Mouse (Mus musculus) embryo, embryonic 10 days (tissue): ENCODE data around the gene Prpf40b.
"Not testable (repeated sequence)": the region's sequence is repeated elsewhere in the genome, so short reads cannot be mapped to it uniquely, and the experiment has no call there.

Experiments
- DNase-seq: peaks from one replicate; pipeline ENCODE4 v3.0.0-alpha.2; 2015; ENCODE audit warnings: low spot score

The Prpf40b gene

DNA sequence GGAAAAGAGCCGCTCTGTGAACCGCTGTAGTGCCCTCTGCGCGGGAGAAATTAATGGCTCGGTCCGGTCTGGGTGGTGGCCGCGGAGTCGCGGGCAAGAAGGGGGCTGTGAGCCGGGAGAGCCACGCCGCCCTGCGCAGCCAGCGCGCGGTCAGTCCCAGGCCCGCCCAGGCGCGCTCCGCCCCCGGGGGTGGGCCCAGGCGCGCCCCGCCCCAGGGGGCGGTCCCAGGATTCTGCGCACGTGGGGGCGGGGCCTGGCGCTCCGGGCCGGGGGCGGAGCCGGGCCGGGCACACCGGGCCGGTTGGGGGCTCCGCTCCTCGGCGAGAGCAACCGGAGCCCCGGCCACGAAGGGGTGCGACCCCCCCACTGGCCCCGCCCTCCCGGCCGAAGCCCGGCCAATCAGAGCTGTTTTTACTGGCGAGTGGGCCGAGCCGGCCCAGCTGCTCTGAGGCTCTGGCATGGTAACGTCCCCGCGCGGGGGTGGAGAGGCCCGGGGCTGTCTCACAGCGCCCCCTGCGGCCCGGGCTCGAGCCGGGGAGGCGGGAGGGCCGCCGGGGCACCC lies at the start of gene Prpf40b:
Gene Prpf40b (plus strand): TSS at position 275 of the 562 bp plus-strand sequence.
- peak; percentile 77 for DNase-seq

DNA sequence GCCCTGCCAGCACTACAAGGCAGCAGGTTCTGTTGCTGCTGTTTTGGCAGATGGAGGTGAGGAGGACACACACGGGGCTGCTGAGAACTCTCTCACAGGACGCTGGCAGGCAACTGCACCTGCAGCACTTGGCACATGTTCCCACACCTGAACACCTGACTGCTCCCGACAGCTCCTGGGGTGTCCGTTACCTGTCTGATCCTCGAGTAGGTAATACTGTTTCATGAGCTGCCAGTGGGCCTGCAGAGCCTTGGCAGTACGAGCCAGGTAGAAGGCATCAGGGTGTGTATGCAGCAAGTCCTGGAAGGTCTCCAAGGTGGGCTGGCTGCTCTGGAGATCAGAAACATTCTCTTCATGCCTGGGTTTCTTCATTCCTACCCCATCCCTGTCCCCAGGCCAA lies 48.2 kb upstream of the Prpf40b start:
- not testable (repeated sequence) for DNase-seq

DNA sequence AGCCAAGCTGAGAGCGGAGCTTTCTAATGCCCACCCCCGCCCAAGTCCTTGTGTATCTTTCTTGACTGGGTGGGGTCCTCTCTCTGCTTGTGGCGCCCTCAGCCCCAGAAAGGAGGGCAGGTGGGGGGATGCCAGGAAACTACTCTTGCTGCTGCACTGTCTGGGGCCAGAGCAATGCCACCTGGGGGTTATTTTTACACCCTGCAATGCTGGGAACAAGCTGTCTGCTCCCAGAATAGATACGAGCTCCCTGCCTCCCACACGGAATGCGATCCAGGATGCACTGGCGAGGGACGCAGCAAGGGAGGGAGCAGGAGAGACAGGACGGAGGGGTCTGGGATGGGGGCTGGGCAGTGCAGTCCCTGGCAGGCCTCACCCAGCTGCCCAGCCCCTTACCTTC lies 45.9 kb upstream of the Prpf40b start:
- no peak for DNase-seq

DNA sequence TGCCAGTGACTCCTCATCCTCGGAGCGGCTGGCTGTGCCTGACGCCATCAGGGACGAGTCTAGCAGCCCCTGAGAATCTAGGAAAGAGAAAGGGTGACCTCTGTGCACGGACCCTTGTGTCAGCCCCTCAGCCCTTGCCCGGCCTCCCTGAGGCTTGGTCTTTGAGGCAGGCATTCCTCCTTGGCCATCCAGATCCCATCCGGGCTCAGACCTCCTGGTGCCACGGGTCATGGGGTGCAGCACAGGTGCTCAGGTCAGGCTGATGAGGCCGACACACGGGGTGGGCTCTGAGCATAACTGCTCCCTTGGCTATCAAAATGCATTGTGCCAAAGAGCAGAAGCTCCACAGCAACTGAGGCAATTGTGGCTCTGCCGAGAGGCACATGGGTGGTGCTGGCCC lies 44.9 kb upstream of the Prpf40b start:
- DNase-seq: no peak

GRCm38 (mm10) chr15:99251111-99251510 lies 43.8 kb upstream of the Prpf40b start:
- DNase-seq: not testable (repeated sequence)

DNA sequence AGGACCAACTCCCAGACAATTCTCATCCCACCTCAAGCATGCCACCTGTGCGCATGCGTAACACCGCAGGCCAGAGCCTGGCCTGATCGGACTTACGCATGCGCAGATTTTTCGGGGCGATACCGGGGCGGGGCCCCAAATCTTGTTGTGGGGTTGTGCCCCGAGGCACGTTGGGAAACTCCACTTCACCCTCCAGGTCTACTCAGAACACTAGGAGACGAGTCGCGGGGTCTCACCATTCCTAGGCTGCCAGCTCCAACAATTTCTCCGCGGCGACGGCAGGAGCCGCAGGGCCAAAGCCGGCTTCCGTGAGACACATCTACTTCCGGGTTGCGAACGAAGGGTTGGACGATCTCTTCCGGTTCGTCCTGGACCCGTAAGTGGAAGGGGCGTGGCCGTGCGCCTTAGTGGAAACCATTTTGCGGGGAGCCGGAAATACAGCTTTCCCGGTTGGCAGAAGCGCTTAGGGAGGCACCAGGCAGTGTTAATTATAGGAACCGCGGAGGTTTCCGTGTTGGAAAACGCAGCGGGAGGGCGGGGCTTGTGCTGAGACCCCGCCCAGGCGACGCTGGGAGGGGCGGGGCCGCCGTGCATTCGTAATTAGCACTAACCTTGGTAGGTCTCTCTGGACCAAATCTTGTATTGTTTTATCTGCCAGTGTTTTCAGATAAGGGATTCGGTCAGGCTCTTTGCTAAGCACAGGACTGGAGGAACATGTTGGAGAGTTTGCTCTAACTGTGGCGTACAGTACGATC lies 43.1 kb upstream of the Prpf40b start, which contains the start of gene Mcrs1:
Gene Mcrs1 (minus strand): TSS at position 336 of the 755 bp plus-strand sequence.
- DNase-seq: peak; percentile 100

- DNase-seq: peak; percentile 68
Observed at GRCm38 (mm10) chr15:99252381-99253174, 42.3 kb upstream of the Prpf40b start.

GRCm38 (mm10) chr15:99253175-99253479 lies 41.8 kb upstream of the Prpf40b start:
- DNase-seq: not testable (repeated sequence)

- no peak for DNase-seq
Observed at GRCm38 (mm10) chr15:99253772-99254171, 41.1 kb upstream of the Prpf40b start.

DNA sequence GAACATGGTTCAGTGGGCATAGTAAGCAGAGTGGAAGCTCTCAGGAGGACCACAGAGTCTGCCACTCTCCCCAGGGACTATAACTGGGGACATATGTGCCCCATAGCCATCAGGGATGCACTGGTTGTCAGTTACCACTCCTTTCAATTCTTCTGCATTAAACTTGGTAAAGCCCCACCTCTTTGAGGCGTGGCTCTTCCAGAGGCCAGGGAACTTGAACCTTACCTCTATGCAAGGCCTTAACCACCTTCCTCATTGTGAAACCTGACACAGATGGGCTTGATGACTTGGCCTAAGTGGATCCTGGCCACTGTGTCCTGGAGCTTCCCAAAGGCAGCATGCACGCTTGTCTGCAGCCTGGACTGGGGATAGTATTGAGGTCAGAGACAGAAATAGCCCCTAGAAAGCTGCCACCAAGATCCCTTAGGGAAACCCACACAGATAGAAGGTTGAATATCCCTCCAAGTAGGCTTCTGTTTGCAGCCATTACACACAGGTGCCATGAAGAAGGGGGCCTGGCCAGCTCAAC lies 40.3 kb upstream of the Prpf40b start:
- no peak for DNase-seq

GRCm38 (mm10) chr15:99255241-99255749 lies 39.6 kb upstream of the Prpf40b start:
- DNase-seq: no peak

DNA sequence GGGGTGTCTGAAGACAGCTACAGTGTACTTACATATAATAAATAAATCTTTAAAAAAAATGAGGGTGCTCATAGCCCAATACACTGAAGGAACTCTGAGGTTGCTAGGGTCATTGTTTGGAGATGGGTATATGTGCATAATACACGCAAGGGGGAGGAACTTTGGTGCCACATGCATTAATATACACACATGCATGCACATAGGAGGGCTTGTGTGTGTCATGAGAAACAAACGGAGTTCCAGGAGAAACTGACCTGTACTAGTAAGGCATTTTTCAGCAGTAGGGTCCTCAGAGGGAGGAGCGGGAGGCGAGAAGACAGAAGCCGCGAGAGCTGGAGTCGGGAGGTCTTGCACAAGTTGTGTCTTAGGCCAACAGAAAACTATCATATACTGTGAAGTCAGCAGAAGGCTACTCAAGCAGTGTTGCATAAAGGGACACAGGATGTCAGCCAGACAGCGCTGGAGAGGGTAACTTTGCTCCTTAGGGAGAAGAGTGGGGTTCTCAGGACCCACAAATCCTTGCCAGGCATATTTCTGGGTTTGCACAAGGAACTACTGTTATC lies 35.6 kb upstream of the Prpf40b start:
- no peak for DNase-seq

DNA sequence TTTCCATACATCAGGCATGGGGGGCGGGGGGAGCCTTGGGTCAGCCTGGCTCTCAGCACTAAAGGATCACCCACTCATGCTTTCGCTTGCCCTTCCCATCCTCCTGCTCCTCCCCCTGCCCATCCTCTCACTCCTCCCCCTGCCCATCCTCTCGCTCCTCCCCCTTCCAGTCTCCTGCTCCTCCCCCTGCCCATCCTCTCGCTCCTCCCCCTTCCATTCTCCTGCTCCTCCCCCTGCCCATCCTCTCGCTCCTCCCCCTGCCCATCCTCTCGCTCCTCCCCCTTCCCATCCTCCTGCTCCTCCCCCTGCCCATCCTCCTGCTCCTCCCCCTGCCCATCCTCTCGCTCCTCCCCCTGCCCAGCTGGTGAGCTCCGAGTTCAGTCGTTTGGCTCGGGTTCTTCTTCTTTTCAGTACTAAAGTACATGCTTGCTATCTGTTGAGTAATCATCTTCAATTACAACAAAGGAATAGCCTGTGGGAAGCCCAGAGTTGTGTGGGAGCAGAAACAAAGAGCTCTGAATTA lies 35.1 kb upstream of the Prpf40b start:
- DNase-seq: peak; percentile 74

DNA sequence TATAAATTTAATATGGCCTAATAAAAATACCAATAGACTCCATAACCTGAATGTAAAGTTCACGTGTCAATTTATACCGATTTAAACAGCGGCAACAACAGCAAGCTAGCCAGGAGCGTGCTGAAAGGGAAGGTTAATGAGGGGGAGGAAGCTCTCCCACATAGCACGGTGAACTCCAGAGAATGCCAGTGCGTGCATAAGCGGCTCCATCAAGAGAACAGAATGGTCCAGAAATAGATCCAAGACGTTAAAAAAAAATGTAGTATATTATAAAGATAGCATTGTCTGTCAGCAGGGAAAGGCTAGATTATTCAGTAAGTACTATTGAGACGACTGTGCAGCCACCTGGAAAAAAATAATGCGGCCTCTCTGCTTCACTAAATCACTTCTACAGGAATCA lies 32.2 kb upstream of the Prpf40b start:
- no peak for DNase-seq

GRCm38 (mm10) chr15:99264363-99264762 lies 30.5 kb upstream of the Prpf40b start:
- no peak for DNase-seq

DNA sequence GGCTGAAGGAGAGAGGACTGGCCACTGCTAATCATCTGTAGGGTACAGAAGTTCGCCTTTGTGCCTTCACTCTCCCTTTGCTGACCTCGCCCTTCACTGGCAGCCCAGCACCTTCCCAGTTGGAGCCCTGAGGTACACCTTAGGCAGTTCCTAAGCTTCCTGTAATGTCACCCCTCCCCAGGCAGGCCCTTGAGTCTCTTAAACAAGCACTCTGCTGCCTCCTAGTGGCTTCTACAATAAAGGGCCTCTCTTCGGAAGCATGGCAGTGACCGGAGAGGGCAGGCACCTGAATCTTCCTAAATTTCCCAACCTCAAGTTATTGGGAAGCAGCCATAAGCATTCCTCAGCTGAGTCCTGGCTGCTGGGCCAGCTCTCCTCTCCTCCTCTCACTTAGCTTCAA lies 29.2 kb upstream of the Prpf40b start:
- peak; percentile 88 for DNase-seq

GRCm38 (mm10) chr15:99276095-99276494 lies 18.8 kb upstream of the Prpf40b start:
- DNase-seq: no peak

GRCm38 (mm10) chr15:99278271-99278670 lies 16.6 kb upstream of the Prpf40b start:
- DNase-seq: no peak

GRCm38 (mm10) chr15:99283456-99283855 lies 11.4 kb upstream of the Prpf40b start:
- no peak for DNase-seq

DNA sequence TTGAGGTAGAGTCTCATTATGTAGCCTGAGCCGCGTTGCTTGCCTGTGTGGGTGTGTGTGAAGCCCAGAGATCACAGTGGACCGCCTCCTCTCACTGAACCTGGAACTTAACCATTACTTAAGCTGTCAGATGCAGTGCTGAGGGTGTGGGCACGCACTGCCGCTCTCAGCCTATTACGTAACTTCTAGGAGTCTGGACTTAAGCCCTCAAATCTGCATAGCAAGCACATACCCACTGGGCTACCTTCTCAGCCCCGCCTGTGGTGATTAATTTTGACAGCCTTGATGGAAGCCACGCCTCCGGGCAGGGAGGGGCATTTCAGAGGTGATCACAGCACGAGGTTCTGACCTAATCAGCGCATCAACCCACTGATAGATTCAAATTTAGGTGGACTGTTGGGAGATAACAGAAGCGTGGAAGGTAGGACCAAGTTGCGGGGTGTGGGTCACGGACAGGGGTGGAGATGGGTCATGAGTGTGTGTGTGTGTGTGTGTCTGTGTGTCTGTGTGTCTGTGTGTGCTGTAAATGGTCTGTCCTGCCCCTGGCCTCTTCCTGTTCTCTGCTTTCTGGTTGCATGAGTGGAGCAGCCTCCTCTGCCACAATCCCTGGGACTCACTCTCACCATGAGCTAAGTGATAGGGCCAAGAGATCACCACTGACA lies 10.2 kb upstream of the Prpf40b start:
- peak; percentile 28 for DNase-seq

- no peak for DNase-seq
Observed at GRCm38 (mm10) chr15:99285189-99285535, 9.7 kb upstream of the Prpf40b start.

DNA sequence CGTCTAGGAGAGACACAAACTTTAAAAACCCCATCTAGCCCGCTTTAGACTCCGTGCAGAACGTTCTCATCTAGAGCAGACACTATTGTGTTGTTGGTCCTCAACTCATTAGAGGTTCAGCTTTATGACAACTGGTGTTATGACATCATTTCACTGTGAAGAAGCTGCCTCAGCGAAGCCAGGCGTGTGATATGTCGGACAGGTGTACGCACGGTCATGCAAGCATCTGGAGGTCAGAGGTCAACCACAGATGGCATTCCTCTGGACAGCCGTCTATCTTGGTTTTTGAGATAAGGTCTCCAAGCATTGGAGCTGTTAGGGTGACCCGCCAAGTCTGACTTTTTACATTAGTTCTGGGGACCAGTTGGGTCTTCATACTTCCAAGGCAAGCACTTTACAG lies 4.3 kb upstream of the Prpf40b start:
- no peak for DNase-seq
